Mouse (Mus musculus) thymus, postnatal 25 days (tissue): ENCODE measurements around the gene Zdhhc12.
A peak's percentile ranks its signal among the peaks of the same experiment; 100 is the strongest.
"Not testable (repeated sequence)": the region's sequence is repeated elsewhere in the genome, so short reads cannot be mapped to it uniquely, and the experiment has no call there.

Experiments
- DNase-seq: peaks from one replicate; pipeline ENCODE4 v3.0.0; 2022

Zdhhc12 gene

GRCm38 (mm10) chr2:30093471-30094207 is at the start of gene Zdhhc12:
Gene Zdhhc12 (minus strand): TSS chr2:30093648.
- DNase-seq: peak; percentile 98

GRCm38 (mm10) chr2:30140021-30140420 is 46.6 kb upstream of the Zdhhc12 start:
- DNase-seq: not testable (repeated sequence)

GRCm38 (mm10) chr2:30136458-30136857 is 43.0 kb upstream of the Zdhhc12 start:
- DNase-seq: no peak

GRCm38 (mm10) chr2:30134928-30135620 is 41.6 kb upstream of the Zdhhc12 start:
- DNase-seq: no peak

GRCm38 (mm10) chr2:30134378-30134711 is 40.9 kb upstream of the Zdhhc12 start:
- no peak for DNase-seq

GRCm38 (mm10) chr2:30133613-30134377 is 40.3 kb upstream of the Zdhhc12 start, which contains the start of gene Tbc1d13:
Gene Tbc1d13 (plus strand): TSS chr2:30133746.
- peak; percentile 99 for DNase-seq

- DNase-seq: no peak
These were observed 39.6 kb upstream of the Zdhhc12 start for GRCm38 (mm10) chr2:30132801-30133612.

- DNase-seq: not testable (repeated sequence)
These were observed 37.8 kb upstream of the Zdhhc12 start for GRCm38 (mm10) chr2:30131240-30131639.

- no peak for DNase-seq
These were observed 36.7 kb upstream of the Zdhhc12 start for GRCm38 (mm10) chr2:30130156-30130555.

- DNase-seq: peak; percentile 41
These were observed 35.3 kb upstream of the Zdhhc12 start for GRCm38 (mm10) chr2:30128789-30129188.

- DNase-seq: peak; percentile 93
These were observed 31.2 kb upstream of the Zdhhc12 start, which contains the start of gene Zer1 for GRCm38 (mm10) chr2:30124472-30125274. Gene Zer1 (minus strand): TSS chr2:30124585.

GRCm38 (mm10) chr2:30123729-30124471 is 30.5 kb upstream of the Zdhhc12 start:
- DNase-seq: no peak

- no peak for DNase-seq
These were observed 29.3 kb upstream of the Zdhhc12 start for GRCm38 (mm10) chr2:30122766-30123165.

- no peak for DNase-seq
These were observed 26.8 kb upstream of the Zdhhc12 start for GRCm38 (mm10) chr2:30120269-30120668.

- DNase-seq: peak; percentile 68
These were observed 26.2 kb upstream of the Zdhhc12 start for GRCm38 (mm10) chr2:30119641-30120051.

GRCm38 (mm10) chr2:30112564-30112963 is 19.1 kb upstream of the Zdhhc12 start:
- DNase-seq: no peak

- no peak for DNase-seq
These were observed 18.1 kb upstream of the Zdhhc12 start for GRCm38 (mm10) chr2:30111500-30111899.

- no peak for DNase-seq
These were observed 14.8 kb upstream of the Zdhhc12 start for GRCm38 (mm10) chr2:30108260-30108659.

GRCm38 (mm10) chr2:30107646-30108045 is 14.2 kb upstream of the Zdhhc12 start:
- no peak for DNase-seq

- DNase-seq: peak; percentile 76
These were observed 12.9 kb upstream of the Zdhhc12 start for GRCm38 (mm10) chr2:30106364-30106763.

GRCm38 (mm10) chr2:30100214-30100613 is 6.8 kb upstream of the Zdhhc12 start:
- no peak for DNase-seq
